Mouse (Mus musculus): ENCODE measurements at regions not wholly inside any gene's neighbourhood (a gene's known extent, or its start where the extent isn't known, plus 50 kb on each side); places are given as distances from the start of the nearest gene placed in this dataset.

- intact Hi-C loops (cut with DNase I; ENCODE audit: low total_unique reads): no loop called here
These were observed 488.8 kb downstream of the Chl1 start for GRCm38 (mm10) chr6:103999186-103999585.

GRCm38 (mm10) chr6:104028439-104029091 lies 464.0 kb upstream of the Cntn6 start:
- peak; percentile 41 for DNase-seq
- intact Hi-C loops (cut with DNase I; ENCODE audit: low total_unique reads): no loop called here

More at GRCm38 (mm10) chr6:103999186-103999585, 488.8 kb downstream of the Chl1 start:
- DNase-seq: no peak

GRCm38 (mm10) chr6:104038853-104039252 lies 453.7 kb upstream of the Cntn6 start:
- intact Hi-C loops (cut with DNase I; ENCODE audit: low total_unique reads): no loop called here
- no peak for DNase-seq

- DNase-seq: no peak
- intact Hi-C loops (cut with DNase I; ENCODE audit: low total_unique reads): no loop called here
These were observed 452.1 kb upstream of the Cntn6 start for GRCm38 (mm10) chr6:104040450-104040849.

GRCm38 (mm10) chr6:104055996-104056395 lies 436.6 kb upstream of the Cntn6 start:
- intact Hi-C loops (cut with DNase I; ENCODE audit: low total_unique reads): no loop called here

GRCm38 (mm10) chr6:104061692-104062263 lies 430.8 kb upstream of the Cntn6 start:
- intact Hi-C loops (cut with DNase I; ENCODE audit: low total_unique reads): no loop called here
- no peak for DNase-seq

More at GRCm38 (mm10) chr6:104055996-104056395, 436.6 kb upstream of the Cntn6 start:
- DNase-seq: no peak

- intact Hi-C loops (cut with DNase I; ENCODE audit: low total_unique reads): no loop called here
- DNase-seq: no peak
These were observed 412.0 kb upstream of the Cntn6 start for GRCm38 (mm10) chr6:104080581-104080980.

GRCm38 (mm10) chr6:104082242-104082641 lies 410.3 kb upstream of the Cntn6 start:
- intact Hi-C loops (cut with DNase I; ENCODE audit: low total_unique reads): no loop called here
- DNase-seq: no peak

- intact Hi-C loops (cut with DNase I; ENCODE audit: low total_unique reads): no loop called here
These were observed 384.2 kb upstream of the Cntn6 start for GRCm38 (mm10) chr6:104108386-104108785.

More at GRCm38 (mm10) chr6:104108386-104108785, 384.2 kb upstream of the Cntn6 start:
- no peak for DNase-seq

All from gastrocnemius, postnatal 14 days (tissue).